In the genomic region with DNA sequence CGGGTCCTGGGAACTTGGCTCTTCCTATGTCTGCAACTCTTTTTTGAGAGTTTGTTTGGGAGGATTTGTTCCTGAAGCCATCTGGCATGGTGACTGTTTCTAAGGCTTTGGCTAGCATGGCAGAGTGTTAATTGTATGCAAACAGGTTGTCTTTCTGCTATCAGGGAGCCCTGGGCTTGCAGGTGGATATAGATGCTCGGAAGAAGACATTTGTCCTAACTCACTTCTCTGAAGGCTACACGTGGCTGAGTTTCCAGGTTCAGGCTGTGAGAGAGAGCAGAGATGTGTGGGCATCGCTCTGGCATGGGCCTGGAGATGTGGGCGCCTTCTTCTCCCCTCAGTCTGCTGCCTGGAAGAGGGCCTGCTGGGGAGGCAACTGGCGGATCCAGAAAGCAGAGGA, we compare ENCODE assay signal across 22 mouse cellular contexts. TPM values are rescaled to one million over a fixed set of nuclear protein-coding genes. Genes with fewer than 3 reads are reported as not detected.
A peak's percentile ranks its signal among the peaks of the same experiment; 100 is the strongest.
DNase-seq lines count a peak whose midpoint lies in the region; ATAC-seq and TF ChIP-seq lines count a peak whose summit lies in the region.
"Had no signal": no experiment of that assay in that cellular context is flagged by ENCODE, and none has a peak within 500 bp of the region (broad histone marks: within the 10 kb centered on the region; RNA-seq: fewer than 3 reads in every experiment).

No protein-coding gene starts in this region.

- H3K36me3 ChIP-seq in embryonic facial prominence, embryonic 10.5 days (replicated peaks) = no peaks in the 10 kb centered on the region
- no peaks in the 10 kb centered on the region for H3K36me3 ChIP-seq in hindbrain, embryonic 12.5 days
- H3K36me3 ChIP-seq: embryonic facial prominence, embryonic 12.5 days; heart, embryonic 13.5 days had no signal

- H3K4me3 ChIP-seq in layer of hippocampus, adult 2 months = no peak overlapping the region
- H3K4me3 ChIP-seq in embryonic facial prominence, embryonic 10.5 days = no peak overlapping the region
- no peak overlapping the region for H3K4me3 ChIP-seq in hindbrain, embryonic 12.5 days
- H3K4me3 ChIP-seq: embryonic facial prominence, embryonic 12.5 days; gastrocnemius, adult 2 months; heart, embryonic 13.5 days had no signal

- ATAC-seq in hindbrain, embryonic 12.5 days (ENCODE audit: low FRiP score) = no peak
- ATAC-seq: hindbrain, postnatal 0 days; liver, postnatal 0 days; midbrain, embryonic 16.5 days had no signal

- DNase-seq in layer of hippocampus, adult 11-12 months (ENCODE audit: low spot score) = peak; percentile 70
- no peak for DNase-seq in layer of hippocampus, adult 9-10 months (ENCODE audit: low spot score)
- DNase-seq in layer of hippocampus, adult 2 months (ENCODE audit: low spot score in 2 of 2) = peak; percentile 55 to 71
- peak; percentile 51 to 77 for DNase-seq in left cerebral cortex, postnatal 14 days (ENCODE audit: low spot score in 2 of 2)
- peak; percentile 85 for DNase-seq in telencephalon, adult 2 months (ENCODE audit: low read depth, low spot score)
- DNase-seq in embryonic facial prominence, embryonic 10.5 days (ENCODE audit: low spot score) = no peak
- DNase-seq in B cell, adult 2 months = no peak
- DNase-seq: adrenal gland, adult 2 months; cerebellum, adult 11 months; cerebellum, postnatal 14 days; gastrocnemius, adult 2 months; heart, postnatal 36 days; kidney, adult 18-20 months; kidney, postnatal 10 days; liver; liver, postnatal 0 days had no signal

- H3K9ac ChIP-seq in hindbrain, embryonic 12.5 days = no peak overlapping the region
- H3K9ac ChIP-seq: embryonic facial prominence, embryonic 12.5 days; heart, embryonic 13.5 days; liver, postnatal 0 days had no signal

- intact Hi-C loops in left cerebral cortex, postnatal 14 days (cut with DNase I) = no loop called here

- H3K9me3 ChIP-seq in embryonic facial prominence, embryonic 10.5 days = peaks cover 8% of the 10 kb centered on the region
- H3K9me3 ChIP-seq in hindbrain, embryonic 12.5 days (replicated peaks) = peaks cover 6% of the 10 kb centered on the region; the same call in 1 of the 2 replicates
- H3K9me3 ChIP-seq: embryonic facial prominence, embryonic 12.5 days had no signal

- peak overlapping the region; percentile 94 for H3K27ac ChIP-seq in layer of hippocampus, adult 2 months
- no peak overlapping the region for H3K27ac ChIP-seq in embryonic facial prominence, embryonic 10.5 days (replicated peaks)
- no peak overlapping the region for H3K27ac ChIP-seq in hindbrain, embryonic 12.5 days
- H3K27ac ChIP-seq: embryonic facial prominence, embryonic 12.5 days; gastrocnemius, adult 2 months; heart, embryonic 13.5 days; hindbrain, postnatal 0 days had no signal

- no peak overlapping the region for H3K4me2 ChIP-seq in hindbrain, embryonic 12.5 days (replicated peaks)
- H3K4me2 ChIP-seq: embryonic facial prominence, embryonic 12.5 days; heart, embryonic 13.5 days had no signal

- H3K27me3 ChIP-seq in embryonic facial prominence, embryonic 10.5 days (replicated peaks; ENCODE audit: low read depth, poor library complexity, severe bottlenecking) = no peaks in the 10 kb centered on the region
- H3K27me3 ChIP-seq in hindbrain, embryonic 12.5 days = no peaks in the 10 kb centered on the region
- H3K27me3 ChIP-seq: CH12.LX; embryonic facial prominence, embryonic 12.5 days had no signal

- peaks cover 9% of the 10 kb centered on the region for H3K4me1 ChIP-seq in embryonic facial prominence, embryonic 10.5 days
- no peaks in the 10 kb centered on the region for H3K4me1 ChIP-seq in hindbrain, embryonic 12.5 days
- H3K4me1 ChIP-seq: embryonic facial prominence, embryonic 12.5 days had no signal

- TF ChIP-seq CTCF in layer of hippocampus, adult 2 months (conservative IDR thresholded peaks at IDR 0.05) = no peak

- WGBS in embryonic facial prominence, embryonic 10.5 days = 88% methylated on average over 6 of the region's 6 CpGs
- WGBS in hindbrain, embryonic 12.5 days = 93% methylated on average over 6 of the region's 6 CpGs

RNA-seq across cellular contexts. Expression of a gene that starts 27.4 kb away (rescaled TPM):
- 10 to 100 TPM; 18.7 to 21.3 TPM for total RNA-seq in layer of hippocampus, adult 2 months (2021)
- total RNA-seq in left cerebral cortex, postnatal 14 days (2021) = 10 to 100 TPM; 12.4 to 14.9 TPM
- polyA plus RNA-seq in embryonic facial prominence, embryonic 10.5 days (2016; fragmentation: Nextera tagmentation; extraction: Ambion mirVana) = 113 and 115 TPM in 2 replicates
- polyA plus RNA-seq in hindbrain, embryonic 12.5 days (2016; fragmentation: Nextera tagmentation; extraction: Ambion mirVana) = 60.7 and 61.3 TPM in 2 replicates

Comparison
In these comparisons a context has a peak if more than half of its experiments do, and no peak if none do; other contexts are left out.
1. DNase-seq: peak in layer of hippocampus, adult 11-12 months (single experiment), layer of hippocampus, adult 2 months (2 of 2), left cerebral cortex, postnatal 14 days (2 of 2) and telencephalon, adult 2 months (single experiment); none in layer of hippocampus, adult 9-10 months (single experiment), embryonic facial prominence, embryonic 10.5 days (single experiment) and B cell, adult 2 months (0 of 2).